Mouse (Mus musculus): ENCODE data around the gene Smyd5. TPM values are rescaled to one million over a fixed set of nuclear protein-coding genes. Genes with fewer than 3 reads are reported as not detected.

The Smyd5 gene
- polyA plus RNA-seq, 1 experiment from 2014 or later = 68.3 TPM

DNA sequence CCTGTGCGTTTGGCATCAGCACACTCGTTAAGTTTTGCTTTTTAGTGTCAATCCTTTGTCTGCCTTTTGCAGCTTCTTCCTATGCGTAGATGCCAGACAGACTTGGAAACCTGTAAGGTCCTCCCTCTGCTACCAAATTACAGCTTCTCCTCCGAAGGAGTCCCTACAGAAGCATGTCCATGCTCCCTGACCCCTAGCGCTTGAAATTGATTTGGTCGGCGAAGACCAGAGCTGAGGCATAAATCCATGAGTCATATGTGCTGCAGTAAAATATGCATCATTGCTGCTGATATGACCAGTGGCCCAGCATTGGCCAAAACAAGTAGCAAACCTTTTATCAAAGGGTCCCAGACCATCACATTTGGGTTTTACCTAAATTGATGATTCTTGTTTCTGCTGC is 21.0 kb downstream of the Smyd5 start:
- H3K27me3 ChIP-seq (ENCODE audit: insufficient read depth, low read length) = no peaks in the 10 kb centered on the region
- 0 out of 2 replicates have a peak, but pooled peaks cover 3% of the 10 kb centered on the region for H3K36me3 ChIP-seq (ENCODE audit: insufficient read depth)
- H3K4me3 ChIP-seq (ENCODE audit: low read depth, low read length) = peak overlapping the region; percentile 75
- H3K4me1 ChIP-seq (ENCODE audit: insufficient read depth) = peaks cover 11% of the 10 kb centered on the region; the same call in 1 of the 2 replicates
- H3K27ac ChIP-seq (ENCODE audit: low read depth) = no peak overlapping the region; the same call in 1 of the 2 replicates
- 7% methylated on average over 7 of the region's 7 CpGs for WGBS
- DNase-seq = no peak
- TF ChIP-seq CTCF (IDR thresholded peaks at IDR 0.05; ENCODE audit: low read depth) = no peak
- no peak for ATAC-seq (ENCODE audit: insufficient read depth)
- peak overlapping the region; percentile 96 for H3K9ac ChIP-seq
- H3K4me2 ChIP-seq = peak overlapping the region; percentile 92
- no peaks in the 10 kb centered on the region for H3K9me3 ChIP-seq (ENCODE audit: low read depth, low read length)

DNA sequence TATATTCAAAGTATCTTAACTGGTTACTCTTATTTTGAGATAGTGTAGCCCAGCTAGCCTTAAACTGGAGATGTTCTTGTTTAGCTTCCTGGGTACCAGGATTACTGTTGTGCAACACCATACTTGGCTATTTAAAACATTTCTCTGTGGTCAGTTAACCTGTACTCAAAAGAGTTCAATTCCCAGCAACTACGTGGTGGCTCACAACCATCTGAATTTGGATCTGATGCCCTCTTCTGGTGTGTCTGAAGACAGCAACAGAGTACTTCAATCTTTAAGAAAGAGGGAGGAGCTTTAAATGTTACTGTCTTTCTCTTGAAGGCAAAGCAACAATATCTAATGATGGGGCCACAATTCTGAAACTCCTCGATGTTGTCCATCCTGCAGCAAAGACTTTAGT is 27.8 kb downstream of the Smyd5 start:
- DNase-seq = no peak
- Histone ChIP-seq H3K4me2 (no peak overlapping the region), H3K9ac (no peak overlapping the region), H3K4me1 (ENCODE audit: insufficient read depth) (no peaks in the 10 kb centered on the region), H3K27me3 (ENCODE audit: insufficient read depth, low read length) (no peaks in the 10 kb centered on the region), H3K4me3 (ENCODE audit: low read depth, low read length) (no peak overlapping the region), H3K36me3 (ENCODE audit: insufficient read depth) (peaks cover 58% of the 10 kb centered on the region), H3K27ac (ENCODE audit: low read depth) (no peak overlapping the region), H3K9me3 (ENCODE audit: low read depth, low read length) (no peaks in the 10 kb centered on the region)
- no peak for TF ChIP-seq CTCF (IDR thresholded peaks at IDR 0.05; ENCODE audit: low read depth)
- no peak for ATAC-seq (ENCODE audit: insufficient read depth)
- WGBS = 88% methylated on average over 2 of the region's 2 CpGs

DNA sequence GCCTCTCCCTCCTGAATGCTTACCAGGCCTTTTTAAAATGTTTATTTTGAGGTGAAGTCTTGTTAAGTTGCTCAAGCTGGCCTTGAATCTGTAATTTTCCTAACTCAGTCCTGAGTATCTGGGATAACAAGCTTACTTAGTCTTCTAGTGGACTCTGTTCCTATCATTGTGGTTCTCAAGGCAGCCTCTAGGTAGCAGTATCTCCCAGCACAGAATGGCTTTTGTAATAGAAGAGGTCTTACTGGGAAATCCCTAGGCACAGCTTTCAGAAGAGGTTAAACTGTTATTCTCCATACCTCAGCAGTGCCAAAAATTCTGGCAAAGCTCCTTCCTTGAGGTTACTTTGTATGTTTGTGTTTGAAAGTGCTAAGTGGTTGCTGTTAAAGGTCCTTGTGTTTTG is 33.6 kb downstream of the Smyd5 start:
- no peak overlapping the region for H3K4me3 ChIP-seq (ENCODE audit: low read depth, low read length)
- no peak overlapping the region for H3K4me2 ChIP-seq
- H3K4me1 ChIP-seq (ENCODE audit: insufficient read depth) = no peaks in the 10 kb centered on the region
- H3K27ac ChIP-seq (ENCODE audit: low read depth) = no peak overlapping the region
- no peak for ATAC-seq (ENCODE audit: insufficient read depth)
- DNase-seq = peak; percentile 27
- peaks cover 96% of the 10 kb centered on the region for H3K36me3 ChIP-seq (ENCODE audit: insufficient read depth)
- H3K9me3 ChIP-seq (ENCODE audit: low read depth, low read length) = no peaks in the 10 kb centered on the region
- no peak overlapping the region for H3K9ac ChIP-seq
- TF ChIP-seq CTCF (IDR thresholded peaks at IDR 0.05; ENCODE audit: low read depth) = peak; percentile 30; the same call in 1 of the 2 replicates
- no peaks in the 10 kb centered on the region for H3K27me3 ChIP-seq (ENCODE audit: insufficient read depth, low read length)

DNA sequence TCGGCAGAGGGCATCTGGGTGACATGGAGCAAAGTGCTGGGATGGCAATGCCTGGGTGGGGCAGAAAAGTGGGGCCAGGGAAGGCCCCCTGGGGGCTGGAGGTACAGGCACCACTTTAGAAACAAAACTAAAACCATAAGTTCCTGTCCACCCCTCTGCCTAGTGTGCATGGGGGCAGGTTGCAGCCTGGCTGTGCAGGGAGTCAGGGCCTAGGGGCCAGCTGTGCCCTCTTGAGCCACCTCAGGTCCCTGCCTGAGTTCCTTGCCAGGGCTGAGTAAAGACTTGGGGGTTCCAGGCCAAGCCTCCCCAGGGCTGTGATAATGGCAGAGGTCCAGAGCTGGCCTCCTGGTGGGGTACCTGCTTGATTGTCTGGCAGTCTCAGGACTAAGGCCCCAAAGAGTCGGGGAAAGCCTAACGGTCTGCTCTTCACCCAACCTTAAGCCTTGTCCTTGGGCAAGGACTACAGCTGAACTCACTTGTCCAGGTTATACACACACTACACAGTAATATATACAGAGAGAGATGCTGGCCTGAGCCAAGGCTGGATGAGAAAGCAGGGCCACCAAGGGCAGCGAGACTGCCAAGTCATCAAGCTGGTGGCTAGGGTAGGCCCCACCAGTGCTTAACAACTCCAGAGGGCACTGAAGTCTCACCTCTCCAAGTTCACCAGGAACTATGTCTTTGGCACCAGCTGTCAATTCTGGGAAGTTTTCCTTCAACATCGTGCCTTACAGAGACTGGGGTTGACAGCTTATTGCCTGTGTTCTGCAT is 38.1 kb downstream of the Smyd5 start:
- no peaks in the 10 kb centered on the region for H3K9me3 ChIP-seq (ENCODE audit: low read depth, low read length)
- no peaks in the 10 kb centered on the region for H3K27me3 ChIP-seq (ENCODE audit: insufficient read depth, low read length)
- ATAC-seq (ENCODE audit: insufficient read depth) (peak; percentile 38; the same call in 1 of the 2 replicates), DNase-seq (no peak)
- H3K36me3 ChIP-seq (ENCODE audit: insufficient read depth) = peaks cover 52% of the 10 kb centered on the region
- H3K4me3 ChIP-seq (ENCODE audit: low read depth, low read length) = no peak overlapping the region
- TF ChIP-seq CTCF (IDR thresholded peaks at IDR 0.05; ENCODE audit: low read depth) = no peak
- H3K4me1 ChIP-seq (ENCODE audit: insufficient read depth) = no peaks in the 10 kb centered on the region
- 60% methylated on average over 5 of the region's 5 CpGs for WGBS
- H3K4me2 ChIP-seq = no peak overlapping the region
- H3K27ac ChIP-seq (ENCODE audit: low read depth) = no peak overlapping the region
- no peak overlapping the region for H3K9ac ChIP-seq

GRCm38 (mm10) chr6:85471962-85472361 is 40.2 kb downstream of the Smyd5 start:
- WGBS = 50% methylated on average over 8 of the region's 8 CpGs
- Histone ChIP-seq H3K36me3 (ENCODE audit: insufficient read depth) (peaks cover 31% of the 10 kb centered on the region), H3K9ac (no peak overlapping the region), H3K4me2 (no peak overlapping the region), H3K4me3 (ENCODE audit: low read depth, low read length) (no peak overlapping the region), H3K27ac (ENCODE audit: low read depth) (no peak overlapping the region), H3K4me1 (ENCODE audit: insufficient read depth) (no peaks in the 10 kb centered on the region), H3K9me3 (ENCODE audit: low read depth, low read length) (no peaks in the 10 kb centered on the region), H3K27me3 (ENCODE audit: insufficient read depth, low read length) (no peaks in the 10 kb centered on the region)
- DNase-seq = peak; percentile 41
- TF ChIP-seq CTCF (IDR thresholded peaks at IDR 0.05; ENCODE audit: low read depth) = no peak
- no peak for ATAC-seq (ENCODE audit: insufficient read depth)

DNA sequence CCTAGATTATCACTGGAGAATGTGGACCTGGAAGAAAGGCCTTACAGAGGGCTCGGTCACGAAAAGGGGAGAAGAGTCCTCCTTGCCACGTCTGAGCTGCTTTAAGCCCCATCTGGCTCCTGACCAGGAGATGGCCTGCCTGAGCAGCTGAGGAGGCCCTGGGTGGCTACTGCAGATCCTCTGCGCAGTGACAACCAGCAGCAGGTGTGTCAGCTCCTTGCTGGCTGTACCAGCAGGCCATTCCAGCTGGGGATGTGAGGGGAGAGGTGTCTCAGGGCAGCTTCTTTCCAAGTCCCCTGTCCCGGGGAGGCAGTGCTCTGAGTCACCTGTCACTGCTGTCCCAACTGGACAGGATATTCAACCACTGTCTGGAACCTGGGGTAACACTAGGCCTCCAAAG is 40.8 kb downstream of the Smyd5 start:
- Histone ChIP-seq H3K4me1 (ENCODE audit: insufficient read depth) (no peaks in the 10 kb centered on the region), H3K27ac (ENCODE audit: low read depth) (no peak overlapping the region), H3K4me2 (no peak overlapping the region), H3K9me3 (ENCODE audit: low read depth, low read length) (no peaks in the 10 kb centered on the region), H3K9ac (no peak overlapping the region), H3K27me3 (ENCODE audit: insufficient read depth, low read length) (0 out of 2 replicates have a peak, but pooled peaks cover under 1% of the 10 kb centered on the region), H3K36me3 (ENCODE audit: insufficient read depth) (peaks cover 25% of the 10 kb centered on the region), H3K4me3 (ENCODE audit: low read depth, low read length) (no peak overlapping the region)
- ATAC-seq (ENCODE audit: insufficient read depth) (no peak), DNase-seq (no peak)
- TF ChIP-seq CTCF (IDR thresholded peaks at IDR 0.05; ENCODE audit: low read depth) = no peak
- 48% methylated on average over 5 of the region's 5 CpGs for WGBS

DNA sequence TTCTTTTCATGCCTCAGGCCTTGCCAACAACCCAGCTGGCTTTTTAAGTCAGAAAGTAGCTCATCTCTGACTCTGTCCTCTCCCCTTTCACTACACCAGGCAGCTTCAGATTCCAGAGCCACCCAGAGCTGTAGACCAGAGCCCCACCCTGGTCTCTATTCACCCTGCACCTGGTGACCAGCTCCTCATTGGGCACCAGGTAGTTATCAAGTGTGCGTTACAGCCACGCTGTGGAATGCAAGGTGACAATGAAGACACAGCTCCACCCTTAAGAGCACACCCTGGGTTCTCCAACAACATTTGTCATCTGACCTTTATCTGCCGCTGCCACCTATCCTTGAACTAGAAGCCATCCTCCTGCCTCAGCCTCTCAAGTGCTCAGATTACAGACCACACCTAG is 43.8 kb downstream of the Smyd5 start:
- Histone ChIP-seq H3K9me3 (ENCODE audit: low read depth, low read length) (no peaks in the 10 kb centered on the region), H3K9ac (no peak overlapping the region), H3K36me3 (ENCODE audit: insufficient read depth) (no peaks in the 10 kb centered on the region), H3K4me3 (ENCODE audit: low read depth, low read length) (no peak overlapping the region), H3K27ac (ENCODE audit: low read depth) (no peak overlapping the region), H3K27me3 (ENCODE audit: insufficient read depth, low read length) (peaks cover 11% of the 10 kb centered on the region; the same call in 1 of the 2 replicates), H3K4me1 (ENCODE audit: insufficient read depth) (no peaks in the 10 kb centered on the region), H3K4me2 (no peak overlapping the region)
- no peak for ATAC-seq (ENCODE audit: insufficient read depth)
- DNase-seq = no peak
- no peak for TF ChIP-seq CTCF (IDR thresholded peaks at IDR 0.05; ENCODE audit: low read depth)
- WGBS = 79% methylated on average over 3 of the region's 3 CpGs

Data from lung, embryonic 14.5 days (tissue).